Mouse (Mus musculus) Patski (cell line): Measurements from ENCODE around the gene Bnc1. TPM values are rescaled to one million over a fixed set of nuclear protein-coding genes. Genes with fewer than 3 reads are reported as not detected.

Experiments
- ATAC-seq: fragments of 100-300 bp; one replicate; pipeline ENCODE4 v1.8.0; 2021
- CTCF ChIA-PET: fragments of 350-600 bp; sonication (Branson Sonifier 250); formaldehyde crosslinking; loops from one replicate; lab custom pipeline; 2022; ENCODE audit warnings: inconsistent platforms; lab: Charles Lee
- POLR2A ChIA-PET: fragments of 350-600 bp; sonication (Branson Sonifier 250); formaldehyde crosslinking; loops from one replicate; lab custom pipeline; 2022; ENCODE audit warnings: antibody characterized with exemption, inconsistent platforms; lab: Charles Lee
- DNase-seq: peaks from one replicate; pipeline ENCODE4 v3.0.0-alpha.2; 2011; ENCODE audit warnings: low read depth, low spot score
- H3K27me3 ChIP-seq: fragments of 371-371 bp; one replicate; pipeline ENCODE4 v1.5.1; 2021
- CTCF ChIP-seq: fragments of 100-300 bp; IDR thresholded peaks from one replicate; pipeline ENCODE4 v1.5.1; 2021
- in situ Hi-C: fragments of 300-500 bp; cut with MboI; formaldehyde crosslinking; loops from 3 replicates; pipeline ENCODE4 v1.11.1; 2018; ENCODE audit warnings: low pct_unique_long_range_greater_than_20kb, mixed read lengths
- polyA plus RNA-seq: library from polyadenylated mRNA; unstranded; gene quantifications from one replicate; pipeline ENCODE4 v1.2.3, GENCODE M21; 2021

The Bnc1 gene
- polyA plus RNA-seq, 1 experiment from 2014 or later = 0.13 TPM

- H3K27me3 ChIP-seq = peaks cover 22% of the 10 kb centered on the region
- DNase-seq (no peak), ATAC-seq (no peak)
- in situ Hi-C loops = no loop called here
- TF ChIP-seq CTCF = no peak
- ChIA-PET POLR2A (no interaction called here), CTCF (no interaction called here)
Measured at GRCm38 (mm10) chr7:81978304-81978703, 13.8 kb downstream of the Bnc1 start.

- ATAC-seq = no peak
- POLR2A ChIA-PET = no interaction called here
Measured at GRCm38 (mm10) chr7:81974616-81975015, 17.5 kb downstream of the Bnc1 start.

GRCm38 (mm10) chr7:81973939-81974338 is 18.2 kb downstream of the Bnc1 start:
- POLR2A ChIA-PET = interaction anchor here (0.6 kb wide), 1 partner anchor 141 kb away, joined by 5 read pairs; no protein-coding TSS in a partner anchor
- no peak for ATAC-seq
- in situ Hi-C loops = loop anchor here (25.0 kb wide), 1 partner anchor 638 kb away; no protein-coding TSS in a partner anchor
- no peak for TF ChIP-seq CTCF
- DNase-seq = no peak
- peaks cover 17% of the 10 kb centered on the region for H3K27me3 ChIP-seq
- CTCF ChIA-PET = interaction anchor here (1.1 kb wide), 1 partner anchor 36 kb away, joined by 3 read pairs; no protein-coding TSS in a partner anchor

More at GRCm38 (mm10) chr7:81974616-81975015, 17.5 kb downstream of the Bnc1 start:
- in situ Hi-C loops = loop anchor here (25.0 kb wide), 1 partner anchor 638 kb away; no protein-coding TSS in a partner anchor
- CTCF ChIA-PET = interaction anchor here (1.1 kb wide), 1 partner anchor 35 kb away, joined by 3 read pairs; no protein-coding TSS in a partner anchor
- peaks cover 17% of the 10 kb centered on the region for H3K27me3 ChIP-seq
- no peak for TF ChIP-seq CTCF
- DNase-seq = no peak

GRCm38 (mm10) chr7:81973339-81973738 is 18.8 kb downstream of the Bnc1 start:
- CTCF ChIA-PET = no interaction called here
- in situ Hi-C loops = loop anchor here (25.0 kb wide), 1 partner anchor 639 kb away; no protein-coding TSS in a partner anchor
- H3K27me3 ChIP-seq = peaks cover 17% of the 10 kb centered on the region
- POLR2A ChIA-PET = interaction anchor here (0.6 kb wide), 1 partner anchor 141 kb away, joined by 5 read pairs; no protein-coding TSS in a partner anchor
- DNase-seq (no peak), ATAC-seq (no peak)
- no peak for TF ChIP-seq CTCF

- in situ Hi-C loops = loop anchor here (25.0 kb wide), 1 partner anchor 643 kb away; no protein-coding TSS in a partner anchor
- no peak for DNase-seq
- ChIA-PET POLR2A (no interaction called here), CTCF (interaction anchor here (1.5 kb wide), 1 partner anchor 10 kb away, joined by 3 read pairs; no protein-coding TSS in a partner anchor)
- no peak for TF ChIP-seq CTCF
- peaks cover 15% of the 10 kb centered on the region for H3K27me3 ChIP-seq
- no peak for ATAC-seq
Measured at GRCm38 (mm10) chr7:81968975-81969374, 23.1 kb downstream of the Bnc1 start.

GRCm38 (mm10) chr7:81968451-81968850 is 23.6 kb downstream of the Bnc1 start:
- CTCF ChIA-PET = interaction anchor here (1.3 to 1.5 kb wide), 2 partner anchors 9 to 150 kb away, joined by 3 read pairs; no protein-coding TSS in a partner anchor
- POLR2A ChIA-PET = no interaction called here
- no peak for ATAC-seq
- no peak for DNase-seq
- peaks cover 10% of the 10 kb centered on the region for H3K27me3 ChIP-seq
- in situ Hi-C loops = loop anchor here (25.0 kb wide), 1 partner anchor 644 kb away; no protein-coding TSS in a partner anchor
- no peak for TF ChIP-seq CTCF

- ChIA-PET CTCF (no interaction called here), POLR2A (interaction anchor here (1.2 kb wide), 1 partner anchor 18 kb away, joined by 3 read pairs; no protein-coding TSS in a partner anchor)
- DNase-seq (no peak), ATAC-seq (no peak)
- peaks cover 10% of the 10 kb centered on the region for H3K27me3 ChIP-seq
- TF ChIP-seq CTCF = no peak
- in situ Hi-C loops = loop anchor here (25.0 kb wide), 1 partner anchor 646 kb away; no protein-coding TSS in a partner anchor
Measured at GRCm38 (mm10) chr7:81966195-81966594, 25.9 kb downstream of the Bnc1 start.

- H3K27me3 ChIP-seq = no peaks in the 10 kb centered on the region
- no peak for DNase-seq
- no peak for ATAC-seq
- ChIA-PET CTCF (interaction anchor here (0.8 to 4.8 kb wide), 2 partner anchors 8 to 160 kb away, joined by 3 to 53 read pairs; no protein-coding TSS in a partner anchor), POLR2A (no interaction called here)
- in situ Hi-C loops = loop anchor here (5.0 to 25.0 kb wide), 3 partner anchors 158 to 653 kb away; no protein-coding TSS in a partner anchor
- TF ChIP-seq CTCF = peak; percentile 66
Measured at GRCm38 (mm10) chr7:81959704-81960103, 32.4 kb downstream of the Bnc1 start.

- ChIA-PET POLR2A (interaction anchor here (1.1 kb wide), 1 partner anchor 19 kb away, joined by 3 read pairs; no protein-coding TSS in a partner anchor), CTCF (interaction anchor here (0.6 to 5.2 kb wide), 16 partner anchors 15 to 225 kb away, joined by 3 to 42 read pairs (median 4); no protein-coding TSS in a partner anchor)
- no peaks in the 10 kb centered on the region for H3K27me3 ChIP-seq
- DNase-seq = no peak
- no peak for ATAC-seq
- peak; percentile 76 for TF ChIP-seq CTCF
- in situ Hi-C loops = loop anchor here (25.0 kb wide), 1 partner anchor 658 kb away; no protein-coding TSS in a partner anchor
Measured at GRCm38 (mm10) chr7:81954208-81954846, 37.8 kb downstream of the Bnc1 start.

- no peak for DNase-seq
- H3K27me3 ChIP-seq = no peaks in the 10 kb centered on the region
- CTCF ChIA-PET = interaction anchor here (1.3 to 1.7 kb wide), 3 partner anchors 11 to 322 kb away, joined by 3 to 6 read pairs (median 4); no protein-coding TSS in a partner anchor
- ATAC-seq = no peak
- in situ Hi-C loops = loop anchor here (25.0 kb wide), 1 partner anchor 662 kb away; no protein-coding TSS in a partner anchor
- no peak for TF ChIP-seq CTCF
- POLR2A ChIA-PET = no interaction called here
Measured at GRCm38 (mm10) chr7:81950499-81950898, 41.6 kb downstream of the Bnc1 start.
